In genomic region chr9:117872021-117872386, GRCm38 (mm10) we compare ENCODE assay signal across 8 mouse cellular contexts.
DNase-seq lines count a peak whose midpoint lies in the region; ATAC-seq and TF ChIP-seq lines count a peak whose summit lies in the region.

No protein-coding gene starts in this region.

- H3K9me3 ChIP-seq in heart, embryonic 10.5 days = no peaks in the 10 kb centered on the region
- no peaks in the 10 kb centered on the region for H3K9me3 ChIP-seq in ES-Bruce4 (replicated peaks; ENCODE audit: control insufficient read depth, insufficient read depth, low read length, poor library complexity, severe bottlenecking)
- no peaks in the 10 kb centered on the region for H3K9me3 ChIP-seq in embryonic facial prominence, embryonic 15.5 days (replicated peaks)
- no peaks in the 10 kb centered on the region for H3K9me3 ChIP-seq in intestine, postnatal 0 days (ENCODE audit: control insufficient read depth)
- H3K9me3 ChIP-seq in neural tube, embryonic 14.5 days (ENCODE audit: control insufficient read depth, low read length) = no peaks in the 10 kb centered on the region

- no peak for TF ChIP-seq POLR2A in ES-Bruce4 (IDR thresholded peaks at IDR 0.05; ENCODE audit: insufficient read depth, low read length)

- no peaks in the 10 kb centered on the region for H3K36me3 ChIP-seq in heart, embryonic 10.5 days
- no peaks in the 10 kb centered on the region for H3K36me3 ChIP-seq in ES-Bruce4 (ENCODE audit: control insufficient read depth, insufficient read depth, low read length, poor library complexity, severe bottlenecking)
- H3K36me3 ChIP-seq in embryonic facial prominence, embryonic 15.5 days = no peaks in the 10 kb centered on the region
- no peaks in the 10 kb centered on the region for H3K36me3 ChIP-seq in intestine, postnatal 0 days (ENCODE audit: control insufficient read depth, insufficient read depth)
- H3K36me3 ChIP-seq in neural tube, embryonic 14.5 days (ENCODE audit: control insufficient read depth, insufficient read depth, low read length) = no peaks in the 10 kb centered on the region

- peak overlapping the region; percentile 75 for H3K4me3 ChIP-seq in heart, embryonic 10.5 days
- peak overlapping the region; percentile 25; the same call in 1 of the 2 replicates for H3K4me3 ChIP-seq in ES-Bruce4 (ENCODE audit: low read depth, low read length)
- H3K4me3 ChIP-seq in embryonic facial prominence, embryonic 15.5 days (replicated peaks) = peak overlapping the region; percentile 52
- peak overlapping the region; percentile 44 for H3K4me3 ChIP-seq in intestine, postnatal 0 days (ENCODE audit: low read depth, low read length)
- peak overlapping the region; percentile 72 for H3K4me3 ChIP-seq in neural tube, embryonic 14.5 days (ENCODE audit: low read depth, low read length)

- peak overlapping the region; percentile 99 for H3K4me2 ChIP-seq in embryonic facial prominence, embryonic 15.5 days (replicated peaks)
- peak overlapping the region; percentile 74 for H3K4me2 ChIP-seq in intestine, postnatal 0 days (replicated peaks; ENCODE audit: low read depth)
- H3K4me2 ChIP-seq in neural tube, embryonic 14.5 days (ENCODE audit: low read depth, low read length) = peak overlapping the region; percentile 80

- no peak for TF ChIP-seq EP300 in ES-Bruce4 (IDR thresholded peaks at IDR 0.05; ENCODE audit: insufficient read depth, low read depth, low read length)

- TF ChIP-seq CTCF in ES-Bruce4 (IDR thresholded peaks at IDR 0.05; ENCODE audit: low read depth, low read length) = no peak
- TF ChIP-seq CTCF in intestine, postnatal 0 days (IDR thresholded peaks at IDR 0.05; ENCODE audit: low read depth) = no peak

- peak overlapping the region; percentile 56; the same call in 1 of the 2 replicates for H3K27ac ChIP-seq in heart, embryonic 10.5 days
- no peak overlapping the region for H3K27ac ChIP-seq in ES-Bruce4 (ENCODE audit: insufficient read depth, low read length)
- H3K27ac ChIP-seq in embryonic facial prominence, embryonic 15.5 days (replicated peaks) = no peak overlapping the region
- no peak overlapping the region for H3K27ac ChIP-seq in intestine, postnatal 0 days (ENCODE audit: low read depth, low read length)
- H3K27ac ChIP-seq in neural tube, embryonic 14.5 days (ENCODE audit: low read depth, low read length) = peak overlapping the region; percentile 87

- peak; percentile 32; the same call in 1 of the 2 replicates for ATAC-seq in embryonic facial prominence, embryonic 15.5 days (ENCODE audit: insufficient number of reproducible peaks, low FRiP score, low TSS enrichment, low read depth)
- no peak for ATAC-seq in intestine, postnatal 0 days
- peak; percentile 65 for ATAC-seq in neural tube, embryonic 14.5 days (ENCODE audit: low read depth)
- ATAC-seq in inflammation-experienced regulatory T-cells, adult 6 months = no peak

- WGBS in heart, embryonic 10.5 days = 1% methylated on average over 15 of the region's 15 CpGs
- WGBS in embryonic facial prominence, embryonic 15.5 days = 0% methylated on average over 15 of the region's 15 CpGs
- WGBS in intestine, postnatal 0 days = under 1% methylated on average over 15 of the region's 15 CpGs
- 1% methylated on average over 15 of the region's 15 CpGs for WGBS in neural tube, embryonic 14.5 days

- peaks cover 17% of the 10 kb centered on the region for H3K4me1 ChIP-seq in heart, embryonic 10.5 days
- no peaks in the 10 kb centered on the region for H3K4me1 ChIP-seq in ES-Bruce4 (ENCODE audit: control insufficient read depth, insufficient read depth, low read length)
- peaks cover 17% of the 10 kb centered on the region for H3K4me1 ChIP-seq in embryonic facial prominence, embryonic 15.5 days
- no peaks in the 10 kb centered on the region for H3K4me1 ChIP-seq in intestine, postnatal 0 days (replicated peaks; ENCODE audit: control insufficient read depth, insufficient read depth, low read length)
- H3K4me1 ChIP-seq in neural tube, embryonic 14.5 days (ENCODE audit: control insufficient read depth, insufficient read depth, low read length) = peaks cover 17% of the 10 kb centered on the region

- no peak overlapping the region for H3K9ac ChIP-seq in ES-Bruce4 (ENCODE audit: low read depth, poor library complexity, severe bottlenecking)
- H3K9ac ChIP-seq in embryonic facial prominence, embryonic 15.5 days = no peak overlapping the region
- no peak overlapping the region for H3K9ac ChIP-seq in intestine, postnatal 0 days (ENCODE audit: low read depth, low read length)
- H3K9ac ChIP-seq in neural tube, embryonic 14.5 days (replicated peaks; ENCODE audit: low read depth, low read length) = peak overlapping the region; percentile 80

- no peak for DNase-seq in heart, embryonic 10.5 days (ENCODE audit: low spot score)
- DNase-seq in heart, postnatal 4 days = no peak
- DNase-seq in kidney, adult 18-20 months = no peak

- H3K27me3 ChIP-seq in heart, embryonic 10.5 days (ENCODE audit: insufficient read depth, poor library complexity, severe bottlenecking) = peaks cover 51% of the 10 kb centered on the region
- H3K27me3 ChIP-seq in ES-Bruce4 (ENCODE audit: control insufficient read depth, insufficient read depth, low read length, poor library complexity, severe bottlenecking) = peaks cover 7% of the 10 kb centered on the region; the same call in 1 of the 2 replicates
- H3K27me3 ChIP-seq in embryonic facial prominence, embryonic 15.5 days = peaks cover 36% of the 10 kb centered on the region
- H3K27me3 ChIP-seq in intestine, postnatal 0 days (replicated peaks; ENCODE audit: control insufficient read depth, insufficient read depth, low read length) = peaks cover 27% of the 10 kb centered on the region
- no peaks in the 10 kb centered on the region for H3K27me3 ChIP-seq in neural tube, embryonic 14.5 days (ENCODE audit: control insufficient read depth, insufficient read depth, low read length)

Comparison
In these comparisons a context has a peak if more than half of its experiments do, and no peak if none do; other contexts are left out.
1. H3K27ac ChIP-seq: peak in heart, embryonic 10.5 days (single experiment) and neural tube, embryonic 14.5 days (single experiment); none in ES-Bruce4 (single experiment), embryonic facial prominence, embryonic 15.5 days (single experiment) and intestine, postnatal 0 days (single experiment).
2. H3K4me3 ChIP-seq: peak in every context shown above with its lines; median percentile 75 in heart, embryonic 10.5 days; 72 in neural tube, embryonic 14.5 days; 52 in embryonic facial prominence, embryonic 15.5 days; 44 in intestine, postnatal 0 days; 25 in ES-Bruce4.
3. ATAC-seq: peak in embryonic facial prominence, embryonic 15.5 days (single experiment) and neural tube, embryonic 14.5 days (single experiment); none in intestine, postnatal 0 days (single experiment) and inflammation-experienced regulatory T-cells, adult 6 months (single experiment).
4. Peak in every context shown above with its lines, with median percentiles within 50 percentile points of each other: H3K4me2 ChIP-seq.